Mouse (Mus musculus): Measurements from ENCODE around the gene Olfr1051.
"Not testable (repeated sequence)": the region's sequence is repeated elsewhere in the genome, so short reads cannot be mapped to it uniquely, and the experiment has no call there.

- not testable (repeated sequence) for TF ChIP-seq CTCF (IDR thresholded peaks at IDR 0.05; ENCODE audit: extremely low read depth, insufficient read length, insufficient replicate concordance, low read depth, low read length); POLR2A (IDR thresholded peaks at IDR 0.05; ENCODE audit: low read depth, low read length)
Measured at GRCm38 (mm10) chr2:86258228-86258627, 20.7 kb downstream of the Olfr1051 start, which contains the start of gene Olfr1049.
